Mouse (Mus musculus): ENCODE measurements around the gene Mob4. TPM values are rescaled to one million over a fixed set of nuclear protein-coding genes. Genes with fewer than 3 reads are reported as not detected.

Mob4 gene
- polyA plus RNA-seq, 1 experiment from 2014 or later, result 145 TPM

DNA sequence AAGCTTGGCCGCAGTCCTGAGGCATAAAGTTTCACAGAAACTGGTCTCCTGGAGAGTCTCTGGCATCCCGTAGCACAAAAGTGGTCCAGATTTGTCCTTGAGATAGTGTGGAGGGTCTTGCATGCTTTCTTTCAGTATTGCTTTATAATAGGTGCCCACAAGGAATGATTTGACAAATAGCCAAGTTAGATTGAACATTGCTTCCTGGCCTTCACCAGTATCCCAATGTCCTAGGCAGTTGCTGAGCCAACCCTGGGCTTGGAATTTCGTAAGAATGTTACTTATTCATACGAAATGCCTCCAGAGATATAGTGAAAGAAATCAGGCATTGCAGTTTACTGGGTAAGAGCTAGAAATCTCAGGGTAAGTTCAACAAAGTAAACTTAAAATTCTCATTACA, 37.6 kb downstream of the Mob4 start:
- Histone ChIP-seq H3K4me1 (replicated peaks; ENCODE audit: control insufficient read depth, insufficient read depth, low read length) (no peaks in the 10 kb centered on the region), H3K27me3 (ENCODE audit: control insufficient read depth, insufficient read depth, low read depth, low read length) (no peaks in the 10 kb centered on the region), H3K27ac (ENCODE audit: low read length) (no peak overlapping the region), H3K9ac (ENCODE audit: low read length) (no peak overlapping the region), H3K9me3 (ENCODE audit: control insufficient read depth, low read length) (peaks cover 4% of the 10 kb centered on the region), H3K36me3 (ENCODE audit: control insufficient read depth, insufficient read depth, low read length) (0 out of 2 replicates have a peak, but pooled peaks cover 2% of the 10 kb centered on the region), H3K4me3 (ENCODE audit: low read length) (no peak overlapping the region), H3K4me2 (ENCODE audit: low read depth, low read length) (no peak overlapping the region)
- 94% methylated on average over 4 of the region's 4 CpGs for WGBS
- no peak for ATAC-seq (ENCODE audit: low read depth)

DNA sequence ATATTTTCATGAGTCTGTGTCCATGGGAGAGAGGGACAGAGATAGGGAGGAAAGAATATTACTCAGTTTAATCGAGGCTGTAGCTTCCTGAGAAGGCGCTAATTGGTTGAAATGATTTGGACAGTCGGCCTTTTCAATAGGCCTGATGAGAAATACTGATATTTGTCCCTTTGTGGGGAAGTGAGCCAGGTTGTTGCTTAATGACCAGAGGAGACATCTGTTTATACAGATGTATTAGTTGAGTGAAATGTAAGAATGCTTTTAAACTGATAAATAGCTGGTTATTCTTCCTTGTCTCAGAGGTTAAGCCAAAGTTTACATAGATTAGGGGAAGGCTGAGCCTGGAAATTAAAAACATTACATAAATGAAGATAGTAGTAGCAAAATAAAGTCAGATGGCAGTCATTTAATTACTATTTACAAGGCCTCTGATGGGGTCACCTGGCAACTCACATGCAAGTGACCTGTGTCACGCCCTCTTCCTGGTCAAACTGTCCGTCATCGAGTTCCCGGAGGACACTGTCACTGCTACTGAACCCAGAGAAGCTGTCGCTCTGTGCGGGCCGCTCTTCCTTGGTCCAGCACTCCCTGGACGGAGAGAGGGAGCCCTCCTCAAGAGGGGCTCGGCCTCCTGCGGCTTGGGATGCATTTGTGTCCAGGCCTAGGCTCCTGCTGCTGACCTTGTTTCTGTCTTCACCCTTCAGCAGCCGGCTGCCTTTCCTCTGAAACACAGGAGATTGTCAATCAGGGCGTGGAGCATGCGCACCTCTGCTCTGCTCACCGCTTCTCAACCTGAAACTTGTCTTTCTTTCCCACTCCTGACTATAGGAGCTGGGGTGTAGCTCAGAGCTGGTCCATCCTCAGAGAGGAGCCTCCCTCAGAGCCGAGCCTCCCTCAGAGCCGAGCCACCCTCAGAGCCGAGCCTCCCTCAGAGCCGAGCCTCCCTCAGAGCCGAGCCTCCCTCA, 40.6 kb downstream of the Mob4 start:
- 0 out of 2 replicates have a peak, but pooled peaks cover 2% of the 10 kb centered on the region for H3K36me3 ChIP-seq (ENCODE audit: control insufficient read depth, insufficient read depth, low read length)
- H3K27me3 ChIP-seq (ENCODE audit: control insufficient read depth, insufficient read depth, low read depth, low read length), result no peaks in the 10 kb centered on the region
- H3K4me2 ChIP-seq (ENCODE audit: low read depth, low read length), result no peak overlapping the region
- no peak overlapping the region for H3K4me3 ChIP-seq (ENCODE audit: low read length)
- no peak; the same call in 1 of the 2 replicates for ATAC-seq (ENCODE audit: low read depth)
- no peak overlapping the region for H3K27ac ChIP-seq (ENCODE audit: low read length)
- H3K4me1 ChIP-seq (replicated peaks; ENCODE audit: control insufficient read depth, insufficient read depth, low read length), result no peaks in the 10 kb centered on the region
- peaks cover 4% of the 10 kb centered on the region for H3K9me3 ChIP-seq (ENCODE audit: control insufficient read depth, low read length)
- WGBS, result 60% methylated on average over 22 of the region's 22 CpGs
- no peak overlapping the region for H3K9ac ChIP-seq (ENCODE audit: low read length)

DNA sequence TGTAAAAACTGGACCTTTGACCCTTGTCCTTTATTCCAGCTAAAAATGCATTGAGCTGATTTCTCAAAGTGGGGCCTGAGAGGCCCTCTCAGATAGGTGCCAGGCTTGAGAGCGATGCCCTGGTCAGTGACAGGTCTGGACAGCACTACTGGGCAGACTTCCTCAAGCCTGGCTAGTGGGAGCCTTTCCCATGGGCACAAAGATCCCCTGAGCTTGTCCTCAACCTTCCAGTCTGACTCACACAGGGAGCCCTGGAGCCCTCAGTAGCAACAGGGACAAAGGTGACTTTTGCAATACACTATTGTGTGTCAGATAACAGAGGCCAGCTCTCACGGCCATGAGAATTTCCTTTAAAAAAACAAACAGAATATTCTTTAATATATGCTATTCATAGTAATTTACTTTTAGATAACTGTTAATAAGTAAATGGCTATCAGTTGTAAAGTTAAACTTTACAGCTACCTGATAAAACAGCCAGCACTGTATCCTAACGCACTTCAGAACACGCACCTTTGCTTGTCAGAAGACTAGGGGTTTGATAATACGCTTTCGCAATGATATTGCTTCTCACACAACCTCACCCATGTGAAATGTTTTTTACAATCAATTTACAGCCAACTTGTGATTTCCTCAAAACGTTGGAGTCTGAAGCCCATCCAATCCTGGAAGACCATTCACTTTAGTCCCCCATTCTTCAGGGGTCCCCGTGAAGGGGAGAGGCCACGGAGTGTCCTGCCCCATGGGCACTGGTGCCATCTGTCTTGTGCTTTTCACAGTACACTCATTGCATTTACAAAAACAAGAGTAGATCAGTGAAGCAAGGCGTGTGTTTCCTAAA, 42.9 kb downstream of the Mob4 start:
- H3K27me3 ChIP-seq (ENCODE audit: control insufficient read depth, insufficient read depth, low read depth, low read length), result no peaks in the 10 kb centered on the region
- no peak overlapping the region for H3K4me2 ChIP-seq (ENCODE audit: low read depth, low read length)
- 0 out of 2 replicates have a peak, but pooled peaks cover 2% of the 10 kb centered on the region for H3K36me3 ChIP-seq (ENCODE audit: control insufficient read depth, insufficient read depth, low read length)
- H3K9me3 ChIP-seq (ENCODE audit: control insufficient read depth, low read length), result peaks cover 4% of the 10 kb centered on the region
- no peak overlapping the region for H3K27ac ChIP-seq (ENCODE audit: low read length)
- no peak overlapping the region for H3K9ac ChIP-seq (ENCODE audit: low read length)
- no peak overlapping the region for H3K4me3 ChIP-seq (ENCODE audit: low read length)
- no peaks in the 10 kb centered on the region for H3K4me1 ChIP-seq (replicated peaks; ENCODE audit: control insufficient read depth, insufficient read depth, low read length)
- WGBS, result 74% methylated on average over 10 of the region's 10 CpGs
- ATAC-seq (ENCODE audit: low read depth), result no peak

DNA sequence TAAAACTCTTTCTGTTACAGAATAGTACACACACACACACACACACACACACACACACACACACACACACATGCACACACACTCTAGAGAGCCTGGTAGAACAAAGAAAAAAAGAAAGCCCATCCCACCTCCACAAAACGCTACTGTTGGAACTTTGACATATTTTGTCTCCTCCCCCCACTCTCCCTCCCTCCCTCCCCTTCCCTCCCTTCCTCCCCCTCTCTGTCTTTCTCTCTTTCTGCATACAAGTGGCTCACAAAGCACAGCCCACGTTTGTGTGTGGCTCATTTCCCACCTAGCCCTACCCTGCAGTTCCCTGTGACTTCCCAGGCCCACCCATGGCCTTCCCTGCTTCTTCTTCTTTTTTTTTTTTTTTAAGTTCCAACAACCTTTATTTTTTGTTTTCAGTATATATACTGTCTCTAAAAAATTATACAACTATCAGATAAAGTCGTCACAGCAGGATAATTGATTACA, 43.6 kb downstream of the Mob4 start:
- Histone ChIP-seq H3K9me3 (ENCODE audit: control insufficient read depth, low read length) (no peaks in the 10 kb centered on the region), H3K4me1 (replicated peaks; ENCODE audit: control insufficient read depth, insufficient read depth, low read length) (no peaks in the 10 kb centered on the region), H3K36me3 (ENCODE audit: control insufficient read depth, insufficient read depth, low read length) (no peaks in the 10 kb centered on the region), H3K4me2 (ENCODE audit: low read depth, low read length) (no peak overlapping the region), H3K27me3 (ENCODE audit: control insufficient read depth, insufficient read depth, low read depth, low read length) (no peaks in the 10 kb centered on the region), H3K27ac (ENCODE audit: low read length) (no peak overlapping the region), H3K9ac (ENCODE audit: low read length) (no peak overlapping the region), H3K4me3 (ENCODE audit: low read length) (no peak overlapping the region)
- no peak for ATAC-seq (ENCODE audit: low read depth)
- WGBS, result 17% methylated on average over 3 of the region's 3 CpGs

DNA sequence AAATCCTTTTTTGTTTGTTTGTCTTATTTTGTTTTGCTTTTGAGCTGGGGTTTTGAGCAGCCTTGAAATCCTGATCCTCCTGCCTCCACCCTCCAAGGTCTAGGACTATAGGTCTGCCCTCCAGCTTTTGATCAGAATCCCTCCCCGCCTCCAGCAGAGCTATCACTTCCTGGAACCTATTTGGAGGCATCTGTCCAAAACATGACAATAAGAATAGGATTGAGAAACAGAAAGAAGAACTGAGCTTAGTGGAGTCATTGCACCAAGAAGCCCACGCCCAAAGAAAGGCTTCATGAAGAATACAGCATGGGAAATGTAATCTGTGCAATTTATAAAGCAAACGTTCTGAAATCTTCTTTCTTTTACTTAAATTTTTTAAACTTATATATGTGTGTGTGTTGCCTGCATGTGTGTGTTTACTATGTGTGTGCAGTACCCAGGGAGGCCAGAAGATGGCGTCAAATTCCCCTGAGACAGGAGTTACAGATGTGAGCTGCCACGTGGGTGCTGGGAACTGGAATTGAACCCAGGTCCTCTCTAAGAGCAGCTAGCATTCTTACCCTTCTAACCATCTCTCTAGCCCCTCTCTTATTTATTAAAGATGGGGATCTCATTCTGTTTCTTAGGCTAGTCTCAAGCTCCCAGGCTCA, 49.0 kb downstream of the Mob4 start:
- peaks cover 17% of the 10 kb centered on the region for H3K36me3 ChIP-seq (ENCODE audit: control insufficient read depth, insufficient read depth, low read length)
- no peak overlapping the region for H3K4me3 ChIP-seq (ENCODE audit: low read length)
- H3K9me3 ChIP-seq (ENCODE audit: control insufficient read depth, low read length), result peaks cover 3% of the 10 kb centered on the region; the same call in 1 of the 2 replicates
- H3K4me1 ChIP-seq (replicated peaks; ENCODE audit: control insufficient read depth, insufficient read depth, low read length), result no peaks in the 10 kb centered on the region
- no peak overlapping the region for H3K9ac ChIP-seq (ENCODE audit: low read length)
- WGBS, result 80% methylated on average over 5 of the region's 5 CpGs
- no peak for ATAC-seq (ENCODE audit: low read depth)
- H3K27ac ChIP-seq (ENCODE audit: low read length), result no peak overlapping the region
- H3K27me3 ChIP-seq (ENCODE audit: control insufficient read depth, insufficient read depth, low read depth, low read length), result no peaks in the 10 kb centered on the region
- H3K4me2 ChIP-seq (ENCODE audit: low read depth, low read length), result no peak overlapping the region

DNA sequence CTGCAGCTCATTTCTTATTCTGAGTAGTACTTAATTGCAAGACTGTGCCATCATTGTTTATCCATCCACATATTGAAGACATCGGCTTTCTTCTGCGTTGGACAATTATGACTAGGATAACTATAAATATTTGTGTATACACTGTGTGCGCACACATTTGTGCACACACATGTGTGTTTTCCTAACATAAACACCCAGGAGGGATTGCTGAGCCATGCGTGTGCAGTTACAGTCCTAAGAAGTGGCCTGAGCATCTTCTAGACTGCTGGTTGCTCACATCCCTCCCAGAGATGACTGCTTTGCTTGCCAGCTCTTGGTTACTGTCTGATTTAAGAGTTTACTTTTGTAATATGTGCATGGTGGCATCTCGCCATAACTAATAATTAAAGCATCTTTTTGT, 51.4 kb downstream of the Mob4 start:
- Histone ChIP-seq H3K27me3 (ENCODE audit: control insufficient read depth, insufficient read depth, low read depth, low read length) (no peaks in the 10 kb centered on the region), H3K36me3 (ENCODE audit: control insufficient read depth, insufficient read depth, low read length) (peaks cover 17% of the 10 kb centered on the region), H3K9me3 (ENCODE audit: control insufficient read depth, low read length) (peaks cover 3% of the 10 kb centered on the region; the same call in 1 of the 2 replicates), H3K9ac (ENCODE audit: low read length) (no peak overlapping the region), H3K4me1 (replicated peaks; ENCODE audit: control insufficient read depth, insufficient read depth, low read length) (no peaks in the 10 kb centered on the region), H3K4me2 (ENCODE audit: low read depth, low read length) (no peak overlapping the region), H3K4me3 (ENCODE audit: low read length) (no peak overlapping the region), H3K27ac (ENCODE audit: low read length) (no peak overlapping the region)
- 59% methylated on average over 5 of the region's 5 CpGs for WGBS
- ATAC-seq (ENCODE audit: low read depth), result no peak

DNA sequence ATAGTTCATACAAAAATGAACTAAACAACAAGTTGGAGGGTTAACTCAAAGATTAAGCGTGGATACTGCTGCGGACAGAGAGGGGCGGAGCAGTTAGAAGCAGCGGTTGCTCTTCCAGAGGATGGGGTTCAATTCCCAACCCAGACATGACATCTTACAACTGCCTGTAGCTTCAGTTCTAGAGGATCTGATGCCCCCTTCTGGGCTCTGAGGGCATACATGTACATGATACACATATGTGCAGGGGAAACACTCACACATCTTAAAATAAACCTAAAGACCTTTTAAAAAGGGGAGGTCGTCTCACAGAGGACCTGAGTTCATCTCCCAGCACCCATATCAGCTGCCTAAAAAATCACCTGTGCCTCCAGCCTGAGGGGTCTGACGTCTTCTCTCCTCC, 54.7 kb downstream of the Mob4 start:
- 81% methylated on average over 6 of the region's 6 CpGs for WGBS
- ATAC-seq (ENCODE audit: low read depth), result no peak
- H3K9me3 ChIP-seq (ENCODE audit: control insufficient read depth, low read length), result no peaks in the 10 kb centered on the region; the same call in 1 of the 2 replicates

DNA sequence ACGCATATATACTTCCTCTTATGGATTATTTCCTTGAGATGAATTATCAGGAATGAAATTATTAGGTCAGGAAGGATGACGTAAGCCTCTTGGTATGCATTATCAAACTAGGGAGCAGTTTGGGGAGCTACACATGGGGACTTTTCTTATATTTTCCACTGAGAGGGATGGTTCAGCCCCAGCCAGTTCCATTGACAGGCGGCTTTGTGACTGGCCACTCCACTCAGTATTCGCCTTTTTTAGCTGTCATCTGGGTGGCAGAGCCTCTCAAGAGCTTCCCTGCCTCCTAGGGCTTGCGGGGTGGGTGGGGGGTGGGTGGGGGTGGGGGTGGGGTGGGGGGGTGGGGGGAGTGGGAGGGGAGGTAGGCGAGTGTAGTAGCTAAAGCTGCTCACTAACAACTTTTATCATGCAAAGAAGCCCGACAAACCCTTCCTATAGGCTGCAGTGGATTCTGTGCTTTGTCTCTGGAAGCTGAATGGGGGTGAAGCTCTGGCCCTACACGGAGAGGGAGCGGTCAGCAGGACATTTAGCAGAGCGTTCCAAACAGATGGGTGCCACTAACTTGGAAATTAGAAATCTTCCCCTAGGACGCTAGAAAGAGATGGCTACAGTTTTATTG, 55.7 kb downstream of the Mob4 start:
- H3K4me2 ChIP-seq (ENCODE audit: low read depth, low read length), result no peak overlapping the region
- no peaks in the 10 kb centered on the region for H3K9me3 ChIP-seq (ENCODE audit: control insufficient read depth, low read length)
- no peak overlapping the region for H3K4me3 ChIP-seq (ENCODE audit: low read length)
- 38% methylated on average over 11 of the region's 11 CpGs for WGBS
- no peak overlapping the region for H3K27ac ChIP-seq (ENCODE audit: low read length)
- H3K36me3 ChIP-seq (ENCODE audit: control insufficient read depth, insufficient read depth, low read length), result peaks cover 2% of the 10 kb centered on the region; the same call in 1 of the 2 replicates
- H3K27me3 ChIP-seq (ENCODE audit: control insufficient read depth, insufficient read depth, low read depth, low read length), result no peaks in the 10 kb centered on the region
- H3K9ac ChIP-seq (ENCODE audit: low read length), result no peak overlapping the region
- ATAC-seq (ENCODE audit: low read depth), result no peak
- no peaks in the 10 kb centered on the region; the same call in 1 of the 2 replicates for H3K4me1 ChIP-seq (replicated peaks; ENCODE audit: control insufficient read depth, insufficient read depth, low read length)

More for the DNA sequence above, 54.7 kb downstream of the Mob4 start:
- Histone ChIP-seq H3K27me3 (ENCODE audit: control insufficient read depth, insufficient read depth, low read depth, low read length) (no peaks in the 10 kb centered on the region), H3K36me3 (ENCODE audit: control insufficient read depth, insufficient read depth, low read length) (peaks cover 11% of the 10 kb centered on the region), H3K27ac (ENCODE audit: low read length) (no peak overlapping the region), H3K4me1 (replicated peaks; ENCODE audit: control insufficient read depth, insufficient read depth, low read length) (no peaks in the 10 kb centered on the region), H3K4me2 (ENCODE audit: low read depth, low read length) (no peak overlapping the region), H3K9ac (ENCODE audit: low read length) (no peak overlapping the region), H3K4me3 (ENCODE audit: low read length) (no peak overlapping the region)
